Mouse (Mus musculus) embryonic facial prominence, embryonic 13.5 days (tissue): Measurements from ENCODE around the gene Top2a. TPM values are rescaled to one million over a fixed set of nuclear protein-coding genes. Genes with fewer than 3 reads are reported as not detected.
A peak's percentile ranks its signal among the peaks of the same experiment; 100 is the strongest.

ENCODE experiments used
- ATAC-seq: fragments of 200-750 bp; cut with Nextera tagmentation; 2 replicates; pipeline ENCODE4 v1.8.0; 2017; ENCODE audit warnings: low read depth; ENCODE audit not compliant: insufficient number of reproducible peaks, insufficient read depth, low FRiP score, low TSS enrichment
- H3K27ac ChIP-seq: fragments of 300-500 bp; sonication (generic); 2 replicates; pipeline ENCODE4 v1.5.1; 2015; ENCODE audit warnings: moderate library complexity, mild to moderate bottlenecking, inconsistent platforms
- H3K27me3 ChIP-seq: fragments of 300-500 bp; sonication (generic); 2 replicates; pipeline ENCODE4 v1.6.1; 2015; ENCODE audit warnings: mild to moderate bottlenecking, inconsistent platforms
- H3K36me3 ChIP-seq: fragments of 300-500 bp; sonication (generic); 2 replicates; pipeline ENCODE4 v1.6.1; 2015; ENCODE audit warnings: mild to moderate bottlenecking, inconsistent platforms
- H3K4me1 ChIP-seq: fragments of 300-500 bp; sonication (generic); 2 replicates; pipeline ENCODE4 v1.6.1; 2015; ENCODE audit warnings: inconsistent platforms
- H3K4me2 ChIP-seq: fragments of 300-500 bp; sonication (generic); 2 replicates; pipeline ENCODE4 v1.6.1; 2015; ENCODE audit warnings: moderate library complexity, mild to moderate bottlenecking, inconsistent platforms
- H3K4me3 ChIP-seq: fragments of 300-500 bp; sonication (generic); 2 replicates; pipeline ENCODE4 v1.5.1; 2015; ENCODE audit warnings: mild to moderate bottlenecking, inconsistent platforms
- H3K9ac ChIP-seq: fragments of 300-500 bp; sonication (generic); 2 replicates; pipeline ENCODE4 v1.6.1; 2015; ENCODE audit warnings: mild to moderate bottlenecking, inconsistent platforms
- H3K9me3 ChIP-seq: fragments of 300-500 bp; sonication (generic); 2 replicates; pipeline ENCODE4 v1.6.1; 2016; ENCODE audit warnings: inconsistent platforms
- WGBS: fragments of 180-500 bp; shearing (Covaris S2); methylation state at CpG from one replicate; pipeline ENCODE4 v1.1.7; 2015; ENCODE audit warnings: mixed read lengths; 5-methylcytosine and 5-hydroxymethylcytosine counted together
- polyA plus RNA-seq: library from polyadenylated mRNA; unstranded; fragments of >200 nt; fragmentation: Nextera tagmentation; extraction: Ambion mirVana; gene quantifications from 2 replicates; pipeline ENCODE4 v1.2.1, GENCODE M21; 2015

Gene Top2a
- polyA plus RNA-seq, 1 experiment from 2014 or later = 272 TPM

GRCm38 (mm10) chr11:98943741-98944461 is 80.1 kb downstream of the Top2a start:
- Histone ChIP-seq H3K4me3 (no peak overlapping the region), H3K9ac (peak overlapping the region; percentile 61), H3K4me1 (peaks cover 96% of the 10 kb centered on the region), H3K36me3 (peaks cover 10% of the 10 kb centered on the region), H3K27me3 (no peaks in the 10 kb centered on the region), H3K9me3 (no peaks in the 10 kb centered on the region), H3K27ac (peak overlapping the region; percentile 100), H3K4me2 (peak overlapping the region; percentile 91)
- WGBS = 30% methylated on average over 14 of the region's 14 CpGs
- ATAC-seq = no peak

Other genes with a start within 250 kb of the Top2a start
- gene Nr1d1, start 248.9 kb downstream of the Top2a start, polyA plus RNA-seq = 1.4 and 1.5 TPM in 2 replicates
- 31.5 and 33.0 TPM in 2 replicates for gene Msl1, start 228.7 kb downstream of the Top2a start, polyA plus RNA-seq
- gene Casc3, start 219.3 kb downstream of the Top2a start, polyA plus RNA-seq = 39.0 and 40.3 TPM in 2 replicates
- 3.9 and 4.7 TPM in 2 replicates for gene Rapgefl1, start 187.4 kb downstream of the Top2a start, polyA plus RNA-seq
- 6.3 and 6.8 TPM in 2 replicates for gene Wipf2, start 160.6 kb downstream of the Top2a start, polyA plus RNA-seq
- 26.9 and 31.5 TPM in 2 replicates for gene Cdc6, start 116.4 kb downstream of the Top2a start, polyA plus RNA-seq
- gene Rara, start 96.4 kb downstream of the Top2a start, polyA plus RNA-seq = 39.4 and 44.7 TPM in 2 replicates
- 0.34 and 0.44 TPM in 2 replicates for gene Gjd3, start 41.2 kb downstream of the Top2a start, polyA plus RNA-seq
- gene Igfbp4, start 17.1 kb upstream of the Top2a start, polyA plus RNA-seq = 1,128 and 1,158 TPM in 2 replicates
- 0.53 and 0.73 TPM in 2 replicates for gene Tns4, start 65.1 kb upstream of the Top2a start, polyA plus RNA-seq
- 0.30 and 0.69 TPM in 2 replicates for gene Ccr7, start 130.9 kb upstream of the Top2a start, polyA plus RNA-seq
- 307 and 334 TPM in 2 replicates for gene Smarce1, start 206.8 kb upstream of the Top2a start, polyA plus RNA-seq
- 0.41 and 0.42 TPM in 2 replicates for gene Krt222, start 219.9 kb upstream of the Top2a start, polyA plus RNA-seq